Mouse (Mus musculus) 3T3-L1 (cell line): ENCODE data around the gene Rufy1.

Source experiments
- DNase-seq: peaks from one replicate; pipeline ENCODE4 v3.0.0-alpha.2; 2015; ENCODE audit warnings: low read depth, low spot score

Rufy1 gene

DNA sequence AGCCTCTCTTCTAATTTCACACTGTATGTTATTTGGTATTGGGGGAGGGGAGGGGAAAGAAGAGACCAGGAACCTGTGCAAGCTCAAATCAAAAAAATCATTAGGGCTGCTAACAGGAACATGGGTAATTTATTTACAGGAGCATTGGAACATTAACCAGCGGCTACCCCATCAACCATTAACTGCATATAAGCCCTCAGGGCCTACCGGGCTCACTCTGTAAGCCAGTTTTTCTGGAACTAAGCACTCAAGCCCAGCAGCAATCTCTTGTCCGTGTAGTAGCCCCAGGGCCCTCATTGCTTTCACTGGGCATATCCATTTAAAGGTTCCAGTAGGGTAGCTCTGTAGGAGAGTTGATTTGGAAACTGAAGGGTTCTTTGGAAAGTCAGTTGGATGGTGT lies 76.1 kb downstream of the Rufy1 start:
- DNase-seq, result no peak

DNA sequence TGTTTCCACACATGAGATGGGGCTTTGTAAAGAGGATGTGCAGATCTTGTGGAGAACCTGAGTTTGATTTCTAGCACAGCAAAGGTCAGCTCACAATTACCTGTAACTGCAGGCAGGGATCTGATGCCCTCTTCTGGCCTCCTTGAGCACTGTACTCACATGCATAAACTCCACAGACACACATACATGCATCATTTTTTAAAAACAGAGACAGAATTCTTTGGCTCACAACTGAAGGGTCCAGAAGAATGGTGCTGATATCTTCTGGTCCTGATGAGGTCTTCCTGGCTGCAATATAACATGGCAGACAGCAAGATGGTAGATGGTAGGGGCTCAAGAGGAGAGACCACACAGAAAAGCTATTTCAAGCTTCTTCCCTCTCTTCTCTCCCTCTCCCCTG lies 76.8 kb downstream of the Rufy1 start, which contains the start of gene Cby3:
Gene Cby3, plus strand, starts transcription at position 301 of the 400 bp plus-strand sequence.
- DNase-seq, result no peak

DNA sequence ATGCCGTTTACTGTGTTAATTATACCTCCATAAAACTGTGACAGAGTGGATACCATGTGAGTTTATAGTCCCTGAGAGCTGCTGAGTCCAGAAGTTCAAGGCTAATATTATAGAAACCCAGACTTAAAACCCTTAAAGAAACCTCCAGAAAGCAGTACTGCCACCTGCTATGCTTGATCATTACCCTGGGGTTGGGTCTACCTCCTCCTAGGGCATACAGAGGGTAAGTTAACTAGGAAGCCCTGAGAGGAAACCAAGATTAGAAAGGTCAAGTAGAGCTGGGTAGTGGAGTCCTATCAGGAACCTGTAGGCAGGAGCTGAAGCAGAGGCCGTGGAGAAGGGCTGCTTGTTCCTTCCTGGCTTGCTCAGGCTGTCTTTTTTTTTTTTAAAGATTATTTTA lies 78.7 kb downstream of the Rufy1 start:
- DNase-seq, result no peak

DNA sequence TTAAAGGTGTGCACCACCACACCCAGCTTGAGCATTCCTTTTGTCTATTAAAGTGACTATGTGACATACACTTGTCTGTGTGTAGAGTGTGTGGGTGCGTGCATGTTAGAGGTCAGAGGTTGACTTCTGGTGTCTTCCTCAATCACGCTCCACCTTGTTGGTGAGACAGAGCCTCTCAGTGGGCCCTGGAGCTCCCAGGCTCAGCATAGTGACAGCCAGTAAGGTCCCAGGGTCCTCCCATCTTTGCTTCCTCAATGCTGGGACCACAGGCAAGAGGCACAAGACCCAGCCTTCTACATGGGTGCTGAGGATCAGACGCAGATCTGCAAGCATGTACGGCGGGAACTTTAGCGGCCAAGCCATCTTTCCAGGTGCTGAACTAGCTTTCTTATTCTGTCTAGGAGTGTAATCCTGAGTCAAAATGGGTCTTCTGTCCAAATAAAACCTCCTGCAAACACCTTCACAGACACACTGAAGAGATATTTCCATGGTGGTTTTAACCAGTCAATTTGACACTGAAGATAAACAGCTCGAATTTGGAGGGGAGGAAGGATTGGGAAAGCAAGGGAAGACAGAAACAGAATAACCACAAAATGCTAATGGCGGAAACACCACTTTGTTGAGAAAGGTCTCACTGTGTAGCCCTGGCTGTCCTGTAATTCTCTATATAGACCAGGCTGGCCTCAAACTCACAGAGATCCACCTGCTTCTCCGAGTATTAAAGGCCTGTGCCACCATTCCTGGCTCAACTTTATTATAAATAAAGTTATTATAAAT lies 84.5 kb downstream of the Rufy1 start:
- no peak for DNase-seq

DNA sequence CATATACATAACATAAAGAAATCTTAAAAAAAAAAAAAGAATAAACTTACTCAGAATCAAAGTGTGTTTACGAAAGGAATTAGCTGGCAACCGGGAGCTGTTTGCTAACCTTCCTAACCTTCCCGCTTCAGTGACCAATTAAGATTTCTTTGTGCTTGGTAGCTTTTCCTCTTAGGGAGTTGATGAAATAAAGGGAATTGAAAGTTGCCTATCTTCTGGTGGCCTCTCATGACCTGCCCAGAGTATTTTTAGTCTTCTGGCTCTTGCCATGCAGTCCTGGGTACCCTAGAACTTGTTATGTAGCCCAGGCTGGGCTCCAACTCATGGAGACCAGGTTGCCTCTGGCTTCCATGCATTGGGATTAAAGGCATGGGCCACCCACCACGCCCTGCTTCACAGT lies 85.4 kb downstream of the Rufy1 start:
- no peak for DNase-seq
